Mouse (Mus musculus): ENCODE results near the gene Snap47.

DNA sequence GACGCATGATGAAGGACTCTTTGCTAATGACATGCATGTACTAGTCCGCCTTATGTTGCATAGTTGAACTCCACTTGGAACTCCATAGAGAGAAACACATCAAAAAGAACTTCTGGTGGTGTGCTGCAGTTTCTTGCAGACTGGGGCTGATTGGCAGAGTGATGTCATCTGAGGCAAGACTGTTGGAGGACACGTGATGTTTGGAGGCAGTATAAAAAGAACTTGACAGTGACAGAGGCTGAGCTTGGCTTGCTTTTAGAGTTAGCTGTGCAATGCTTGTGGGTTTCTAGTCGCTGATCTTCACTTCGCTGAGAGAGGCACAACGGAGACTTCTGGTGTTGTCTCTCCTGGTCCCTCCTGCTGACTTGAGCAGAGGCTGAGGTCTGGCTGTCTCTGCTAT lies 26.3 kb upstream of the Snap47 start:
- TF ChIP-seq HCFC1 (IDR thresholded peaks at IDR 0.05; ENCODE audit: borderline replicate concordance, insufficient read depth, low read length), result no peak
- no peak for TF ChIP-seq ZNF384 (IDR thresholded peaks at IDR 0.05; ENCODE audit: low read depth, low read length)
- TF ChIP-seq ZC3H11A (IDR thresholded peaks at IDR 0.05; ENCODE audit: borderline replicate concordance, low read depth, low read length), result no peak
- no peak for TF ChIP-seq CHD2 (IDR thresholded peaks at IDR 0.05; ENCODE audit: low read depth, low read length)

All from ES-E14 (cell line).